Comparison of ENCODE assay signal across 29 mouse cellular contexts in genomic region chr8:107571046-107571445, GRCm38 (mm10). TPM values are rescaled to one million over a fixed set of nuclear protein-coding genes. Genes with fewer than 3 reads are reported as not detected.
A peak's percentile ranks its signal among the peaks of the same experiment; 100 is the strongest.
DNase-seq lines count a peak whose midpoint lies in the region; ATAC-seq and TF ChIP-seq lines count a peak whose summit lies in the region.
"Had no signal": no experiment of that assay in that cellular context is flagged by ENCODE, and none has a peak within 500 bp of the region (broad histone marks: within the 10 kb centered on the region; RNA-seq: fewer than 3 reads in every experiment).

No protein-coding gene starts in this region.

- no peaks in the 10 kb centered on the region for H3K27me3 ChIP-seq in midbrain, embryonic 11.5 days (ENCODE audit: control insufficient read depth, insufficient read depth, low read length)
- H3K27me3 ChIP-seq in midbrain, postnatal 0 days (ENCODE audit: insufficient read depth, low read length) = no peaks in the 10 kb centered on the region
- H3K27me3 ChIP-seq in limb, embryonic 10.5 days (ENCODE audit: low read depth, poor library complexity, severe bottlenecking) = no peaks in the 10 kb centered on the region
- H3K27me3 ChIP-seq: CH12.LX; embryonic facial prominence, embryonic 13.5 days; forebrain, embryonic 15.5 days; heart, embryonic 12.5 days; heart, embryonic 15.5 days had no signal

- no peaks in the 10 kb centered on the region for H3K4me1 ChIP-seq in midbrain, embryonic 11.5 days (ENCODE audit: control insufficient read depth, insufficient read depth, low read length)
- H3K4me1 ChIP-seq in midbrain, postnatal 0 days (ENCODE audit: insufficient read depth, low read length) = no peaks in the 10 kb centered on the region
- peaks cover 7% of the 10 kb centered on the region; the same call in 1 of the 2 replicates for H3K4me1 ChIP-seq in limb, embryonic 10.5 days
- H3K4me1 ChIP-seq: embryonic facial prominence, embryonic 10.5 days; embryonic facial prominence, embryonic 13.5 days; forebrain, embryonic 10.5 days; forebrain, embryonic 15.5 days; heart, embryonic 12.5 days; heart, embryonic 15.5 days; hindbrain, embryonic 10.5 days had no signal

- H3K4me3 ChIP-seq in midbrain, embryonic 11.5 days (ENCODE audit: low read depth, low read length) = no peak overlapping the region
- no peak overlapping the region for H3K4me3 ChIP-seq in midbrain, postnatal 0 days (ENCODE audit: low read depth, low read length)
- H3K4me3 ChIP-seq in limb, embryonic 10.5 days = no peak overlapping the region
- no peak overlapping the region for H3K4me3 ChIP-seq in left cerebral cortex, adult 2 months
- H3K4me3 ChIP-seq: embryonic facial prominence, embryonic 10.5 days; embryonic facial prominence, embryonic 13.5 days; forebrain, embryonic 10.5 days; forebrain, embryonic 15.5 days; heart, embryonic 12.5 days; heart, embryonic 15.5 days; hindbrain, embryonic 10.5 days had no signal

- H3K4me2 ChIP-seq in midbrain, embryonic 11.5 days = no peak overlapping the region
- no peak overlapping the region for H3K4me2 ChIP-seq in midbrain, postnatal 0 days (ENCODE audit: low read depth, low read length, poor library complexity, severe bottlenecking)
- H3K4me2 ChIP-seq: embryonic facial prominence, embryonic 13.5 days; forebrain, embryonic 15.5 days; heart, embryonic 12.5 days; heart, embryonic 15.5 days; hindbrain, embryonic 14.5 days had no signal

- H3K9ac ChIP-seq in midbrain, embryonic 11.5 days (ENCODE audit: low read length) = no peak overlapping the region
- no peak overlapping the region for H3K9ac ChIP-seq in midbrain, postnatal 0 days (replicated peaks; ENCODE audit: low read length, poor library complexity, severe bottlenecking)
- H3K9ac ChIP-seq: embryonic facial prominence, embryonic 13.5 days; forebrain, embryonic 15.5 days; heart, embryonic 12.5 days; heart, embryonic 15.5 days; hindbrain, embryonic 14.5 days had no signal

- no peaks in the 10 kb centered on the region for H3K36me3 ChIP-seq in midbrain, embryonic 11.5 days (ENCODE audit: control insufficient read depth, insufficient read depth, low read length)
- no peaks in the 10 kb centered on the region for H3K36me3 ChIP-seq in midbrain, postnatal 0 days (ENCODE audit: insufficient read depth, low read length)
- no peaks in the 10 kb centered on the region for H3K36me3 ChIP-seq in limb, embryonic 10.5 days
- H3K36me3 ChIP-seq: embryonic facial prominence, embryonic 10.5 days; embryonic facial prominence, embryonic 13.5 days; forebrain, embryonic 10.5 days; forebrain, embryonic 15.5 days; heart, embryonic 12.5 days; heart, embryonic 15.5 days; hindbrain, embryonic 10.5 days had no signal

- TF ChIP-seq CTCF in midbrain, postnatal 0 days (IDR thresholded peaks at IDR 0.05) = no peak
- TF ChIP-seq CTCF in left cerebral cortex, adult 2 months (IDR thresholded peaks at IDR 0.05) = no peak

- no peaks in the 10 kb centered on the region for H3K9me3 ChIP-seq in midbrain, embryonic 11.5 days (ENCODE audit: control insufficient read depth, low read length)
- H3K9me3 ChIP-seq in midbrain, postnatal 0 days (ENCODE audit: low read length) = no peaks in the 10 kb centered on the region
- no peaks in the 10 kb centered on the region for H3K9me3 ChIP-seq in limb, embryonic 10.5 days (replicated peaks)
- H3K9me3 ChIP-seq: embryonic facial prominence, embryonic 10.5 days; embryonic facial prominence, embryonic 13.5 days; forebrain, embryonic 10.5 days; forebrain, embryonic 15.5 days; G1E; heart, embryonic 12.5 days; heart, embryonic 15.5 days; hindbrain, embryonic 10.5 days had no signal

- 77% methylated on average over 2 of the region's 2 CpGs for WGBS in midbrain, embryonic 11.5 days
- WGBS in midbrain, postnatal 0 days = 78% methylated on average over 2 of the region's 2 CpGs
- 91% methylated on average over 2 of the region's 2 CpGs for WGBS in limb, embryonic 10.5 days

- no peak overlapping the region for H3K27ac ChIP-seq in midbrain, embryonic 11.5 days (ENCODE audit: low read depth, low read length)
- H3K27ac ChIP-seq in midbrain, postnatal 0 days (ENCODE audit: low read depth, low read length) = no peak overlapping the region
- 0 out of 2 replicates have a peak overlapping the region, but pooled peaks have one; percentile 32 for H3K27ac ChIP-seq in limb, embryonic 10.5 days
- H3K27ac ChIP-seq in left cerebral cortex, adult 2 months = no peak overlapping the region
- H3K27ac ChIP-seq: embryonic facial prominence, embryonic 10.5 days; embryonic facial prominence, embryonic 13.5 days; forebrain, embryonic 10.5 days; forebrain, embryonic 15.5 days; heart, embryonic 15.5 days; hindbrain, embryonic 10.5 days; hindbrain, embryonic 14.5 days; hindbrain, postnatal 0 days had no signal

- no peak for ATAC-seq in midbrain, embryonic 11.5 days (ENCODE audit: low FRiP score)
- ATAC-seq in midbrain, postnatal 0 days (ENCODE audit: low FRiP score) = no peak
- ATAC-seq: forebrain, embryonic 15.5 days; hindbrain, postnatal 0 days; inflammation-experienced regulatory T-cells, adult 6 months had no signal

- intact Hi-C loops in left cerebral cortex, adult 2 months (cut with DNase I) = loop anchor here (10.0 kb wide), 1 partner anchor 476 kb away; the partner anchor contains the start of gene Terf2

- peak; percentile 60 for DNase-seq in midbrain, embryonic 11.5 days (ENCODE audit: low spot score, missing footprints)
- no peak for DNase-seq in midbrain, postnatal 0 days (ENCODE audit: low spot score)
- DNase-seq in NIH3T3 (ENCODE audit: low read depth) = peak; percentile 75
- DNase-seq in limb, embryonic 10.5 days (ENCODE audit: low spot score) = no peak
- no peak for DNase-seq in lung, postnatal 36 days
- no peak for DNase-seq in left cerebral cortex, adult 2 months (ENCODE audit: extremely low spot score in 1 of 2, low spot score in 2 of 2)
- DNase-seq: adrenal gland, adult 8-10 months; adrenal gland, postnatal 25 days; B cell, adult 2 months; cerebellum, adult 11-12 months; cerebellum, adult 8-10 months; cerebellum, postnatal 10 days; cerebellum, postnatal 36 days; embryo, embryonic 11 days; gastrocnemius, postnatal 25 days; heart, postnatal 10 days; heart, postnatal 36 days had no signal

RNA-seq across cellular contexts. Expression of gene Psmd7, which starts 17.2 kb away (rescaled TPM):
- polyA plus RNA-seq in midbrain, embryonic 11.5 days (2014; fragmentation: Nextera tagmentation; extraction: Ambion mirVana) = 317 and 319 TPM in 2 replicates
- 38.2 and 40.5 TPM in 2 replicates for total RNA-seq in midbrain, postnatal 0 days (2014; rRNA removed)
- 257 and 268 TPM in 2 replicates for polyA plus RNA-seq in midbrain, postnatal 0 days (2015; fragmentation: Nextera tagmentation; extraction: Ambion mirVana)
- 399 and 404 TPM in 2 replicates for polyA plus RNA-seq in limb, embryonic 10.5 days (2016; fragmentation: Nextera tagmentation; extraction: Ambion mirVana)
- total RNA-seq in left cerebral cortex, adult 2 months (2021) = 100 to 1,000 TPM; 104 to 111 TPM

Comparison
In these comparisons a context has a peak if more than half of its experiments do, and no peak if none do; other contexts are left out.
1. DNase-seq: peak in midbrain, embryonic 11.5 days (single experiment) and NIH3T3 (single experiment); none in midbrain, postnatal 0 days (single experiment), limb, embryonic 10.5 days (single experiment), lung, postnatal 36 days (single experiment) and left cerebral cortex, adult 2 months (0 of 2).